Mouse (Mus musculus): Measurements from ENCODE around the gene Cfap97d1. TPM values are rescaled to one million over a fixed set of nuclear protein-coding genes. Genes with fewer than 3 reads are reported as not detected.

The Cfap97d1 gene
- polyA plus RNA-seq, 1 experiment from 2014 or later, result not detected

- no peak for DNase-seq (ENCODE audit: low spot score)
Observed at GRCm38 (mm10) chr11:102008954-102009637, 25.0 kb downstream of the Cfap97d1 start.

GRCm38 (mm10) chr11:102010140-102010539 is 26.1 kb downstream of the Cfap97d1 start:
- no peak for DNase-seq (ENCODE audit: low spot score)

- DNase-seq (ENCODE audit: low spot score), result no peak
Observed at GRCm38 (mm10) chr11:102011510-102011909, 27.4 kb downstream of the Cfap97d1 start.

DNA sequence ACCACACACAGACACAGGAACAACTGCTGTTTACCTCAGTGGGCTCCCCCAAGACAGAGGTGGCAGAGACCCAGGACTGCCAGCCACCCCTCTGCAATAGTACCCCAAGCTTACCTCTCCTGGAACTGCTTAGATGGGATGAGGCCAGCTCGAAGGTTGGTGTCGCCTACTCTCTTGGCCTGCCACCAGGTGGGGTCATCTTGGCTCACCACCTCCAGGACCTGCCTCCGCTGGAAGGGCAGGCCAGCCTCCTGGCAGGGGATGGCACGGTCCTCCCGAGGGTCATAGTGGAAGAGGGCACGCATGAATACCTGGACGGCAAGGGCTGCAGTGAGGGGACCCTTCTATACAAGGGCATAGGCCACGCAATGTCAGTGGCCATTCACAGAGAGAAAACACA is 29.1 kb downstream of the Cfap97d1 start:
- no peak for DNase-seq (ENCODE audit: low spot score)

DNA sequence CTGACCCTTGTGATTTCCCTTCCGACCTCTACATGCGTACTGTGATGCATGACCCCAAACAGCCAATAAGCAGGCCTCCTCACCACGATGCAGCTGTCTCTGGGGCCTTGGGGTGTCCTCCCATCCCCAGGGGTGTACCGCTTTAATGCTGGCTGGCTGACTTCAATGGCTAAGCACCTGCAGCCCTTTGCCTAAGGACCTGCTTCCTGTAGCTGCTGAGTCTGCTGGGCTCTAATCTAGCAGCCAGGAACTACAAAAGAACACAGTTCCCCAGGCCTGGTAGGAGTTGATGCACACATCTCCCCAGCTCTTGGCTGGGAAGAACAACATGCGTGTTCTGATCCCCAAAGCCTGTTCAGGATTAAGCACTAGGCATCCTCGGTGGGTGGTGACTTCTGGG is 31.4 kb downstream of the Cfap97d1 start:
- peak; percentile 26 for DNase-seq (ENCODE audit: low spot score)

GRCm38 (mm10) chr11:102016136-102016535 is 32.1 kb downstream of the Cfap97d1 start:
- DNase-seq (ENCODE audit: low spot score), result no peak

GRCm38 (mm10) chr11:102019736-102020135 is 35.7 kb downstream of the Cfap97d1 start:
- no peak for DNase-seq (ENCODE audit: low spot score)

DNA sequence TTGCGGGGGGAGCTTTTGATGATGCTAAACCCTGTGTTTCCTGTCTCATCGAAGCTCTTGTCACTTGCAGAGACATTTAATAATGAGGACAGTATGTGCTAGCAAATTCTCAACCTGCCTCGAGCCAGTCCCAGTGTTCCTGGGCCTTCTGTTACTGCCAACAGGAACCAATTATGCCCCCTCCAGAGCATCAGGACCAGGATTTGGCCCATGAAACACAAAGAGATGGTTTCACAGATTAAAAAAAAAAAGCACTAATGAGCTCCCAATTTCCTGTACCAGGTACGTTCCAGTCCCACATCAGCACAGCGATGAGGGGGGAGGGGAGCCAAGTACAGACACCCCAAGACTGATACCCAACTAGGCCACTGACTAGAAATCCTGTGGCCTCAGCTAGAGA is 37.1 kb downstream of the Cfap97d1 start:
- DNase-seq (ENCODE audit: low spot score), result no peak

DNA sequence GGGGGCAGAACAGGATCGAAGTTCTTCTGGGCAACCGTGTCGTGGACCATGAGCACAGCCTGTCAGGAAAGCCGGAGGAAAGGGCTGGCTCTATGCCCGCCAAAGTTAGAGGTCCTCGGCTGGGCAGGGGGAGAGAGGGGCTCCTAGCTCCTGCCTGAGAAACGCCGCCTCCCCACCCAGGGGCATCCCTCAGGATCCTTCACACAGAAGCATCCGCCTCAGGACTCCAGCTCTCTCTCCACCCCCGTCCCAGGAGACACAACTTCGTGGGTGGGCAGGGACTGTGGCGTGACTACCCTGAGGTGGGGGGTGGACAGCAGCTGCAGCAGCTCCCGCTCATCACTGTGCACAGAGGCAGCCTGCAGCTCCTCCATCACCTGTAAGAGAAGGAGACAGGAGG is 39.3 kb downstream of the Cfap97d1 start:
- no peak for DNase-seq (ENCODE audit: low spot score)

DNA sequence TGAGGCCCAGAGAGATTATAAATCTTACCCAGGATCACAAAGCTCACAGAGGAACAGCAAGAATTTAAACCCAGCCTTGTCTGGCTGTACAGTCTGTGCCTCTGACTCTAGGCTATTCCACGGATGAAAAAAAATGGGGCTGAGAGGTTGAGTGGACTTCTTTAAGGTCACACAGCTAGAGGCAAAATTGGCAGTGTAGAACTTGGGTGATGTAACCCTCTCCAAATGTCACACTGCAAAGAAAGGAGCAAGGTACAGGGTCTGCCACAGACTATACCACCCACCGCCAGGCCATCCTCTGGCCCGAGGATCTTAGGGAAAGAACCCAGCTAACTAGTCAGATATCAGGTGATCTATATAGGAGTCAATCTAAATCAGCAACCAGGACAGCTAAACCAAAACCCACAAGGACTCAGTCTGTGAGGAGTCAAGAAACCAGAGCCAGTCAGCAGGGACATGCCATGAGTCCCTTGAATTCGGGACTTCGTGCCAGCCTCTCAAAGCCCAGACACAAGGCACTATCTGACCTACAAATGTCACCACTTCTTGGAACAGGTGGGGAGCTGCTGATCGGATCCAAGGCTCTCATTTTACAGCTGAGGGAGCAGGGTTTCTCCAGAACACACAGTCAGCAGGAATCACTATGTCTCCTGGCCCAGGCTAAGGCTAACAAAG is 40.1 kb downstream of the Cfap97d1 start:
- no peak for DNase-seq (ENCODE audit: low spot score)

- no peak for DNase-seq (ENCODE audit: low spot score)
Observed at GRCm38 (mm10) chr11:102024875-102025274, 40.8 kb downstream of the Cfap97d1 start.

- DNase-seq (ENCODE audit: low spot score), result no peak
Observed at GRCm38 (mm10) chr11:102025354-102025753, 41.3 kb downstream of the Cfap97d1 start.

DNA sequence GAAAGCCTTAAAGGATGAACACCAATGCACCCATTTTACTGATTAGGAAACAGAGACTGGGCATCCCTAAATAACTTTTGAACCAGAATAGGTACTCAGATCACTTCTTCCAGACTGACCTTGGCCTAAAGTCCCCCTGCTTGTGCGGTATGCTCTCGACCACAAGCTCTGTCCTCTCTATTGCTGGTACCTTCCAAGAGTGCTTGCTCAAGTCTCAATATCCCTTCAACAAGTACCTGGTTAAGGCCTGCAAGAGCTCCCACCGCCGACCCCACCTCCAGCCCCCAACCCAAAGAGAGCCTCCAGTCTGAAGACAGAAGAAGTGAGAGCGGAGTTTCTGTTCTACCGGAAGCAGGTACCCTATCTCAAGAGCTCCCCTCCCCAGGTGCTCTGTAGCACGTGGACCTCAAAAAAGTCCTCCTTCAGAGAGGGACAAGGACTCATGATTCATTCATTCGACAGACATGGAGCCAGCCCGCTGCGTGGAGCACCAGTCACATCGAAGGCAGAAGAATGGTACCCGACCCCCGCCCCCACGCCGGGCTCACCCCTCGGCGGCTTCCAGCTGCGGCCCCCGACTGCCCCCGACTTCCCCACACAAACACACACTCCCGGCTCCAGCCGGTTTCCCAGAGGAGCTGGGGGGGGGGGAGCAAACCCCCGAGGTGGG is 42.0 kb downstream of the Cfap97d1 start:
- no peak for DNase-seq (ENCODE audit: low spot score)

DNA sequence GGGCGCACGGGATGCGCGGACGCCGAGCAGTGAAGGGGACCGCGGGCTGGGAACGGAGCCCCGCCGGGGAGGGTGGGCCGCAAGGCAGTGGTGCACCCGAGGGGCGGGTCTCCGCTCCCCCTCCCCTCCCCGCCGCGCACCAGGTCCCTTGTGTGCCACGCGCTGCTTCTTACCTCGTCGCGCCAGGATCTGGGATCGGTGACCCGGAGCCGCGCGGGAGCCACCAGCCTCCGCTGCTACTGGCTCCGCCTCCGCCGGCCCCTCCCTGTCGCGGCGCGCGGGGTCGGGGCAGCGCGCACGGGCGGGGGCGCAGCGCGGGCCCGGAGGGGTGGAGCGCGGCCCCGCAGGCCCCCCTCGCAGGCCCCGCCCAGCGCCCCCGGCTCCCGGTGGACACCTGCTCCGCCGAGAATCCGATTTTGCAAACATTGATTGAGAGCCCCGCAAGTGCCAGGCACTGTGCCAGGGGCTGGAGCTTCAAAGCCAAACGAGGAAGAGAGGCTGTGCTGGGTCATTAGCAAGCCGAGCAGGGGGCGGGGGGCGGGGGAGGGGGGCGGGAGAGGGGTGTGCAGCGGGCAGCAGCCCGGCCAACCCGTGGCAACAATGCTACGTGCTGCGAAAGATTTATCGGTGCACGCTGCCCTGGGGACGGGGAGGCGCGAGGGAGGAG is 42.7 kb downstream of the Cfap97d1 start:
- DNase-seq (ENCODE audit: low spot score), result peak; percentile 16

GRCm38 (mm10) chr11:102027361-102028017 is 43.4 kb downstream of the Cfap97d1 start:
- DNase-seq (ENCODE audit: low spot score), result no peak

DNA sequence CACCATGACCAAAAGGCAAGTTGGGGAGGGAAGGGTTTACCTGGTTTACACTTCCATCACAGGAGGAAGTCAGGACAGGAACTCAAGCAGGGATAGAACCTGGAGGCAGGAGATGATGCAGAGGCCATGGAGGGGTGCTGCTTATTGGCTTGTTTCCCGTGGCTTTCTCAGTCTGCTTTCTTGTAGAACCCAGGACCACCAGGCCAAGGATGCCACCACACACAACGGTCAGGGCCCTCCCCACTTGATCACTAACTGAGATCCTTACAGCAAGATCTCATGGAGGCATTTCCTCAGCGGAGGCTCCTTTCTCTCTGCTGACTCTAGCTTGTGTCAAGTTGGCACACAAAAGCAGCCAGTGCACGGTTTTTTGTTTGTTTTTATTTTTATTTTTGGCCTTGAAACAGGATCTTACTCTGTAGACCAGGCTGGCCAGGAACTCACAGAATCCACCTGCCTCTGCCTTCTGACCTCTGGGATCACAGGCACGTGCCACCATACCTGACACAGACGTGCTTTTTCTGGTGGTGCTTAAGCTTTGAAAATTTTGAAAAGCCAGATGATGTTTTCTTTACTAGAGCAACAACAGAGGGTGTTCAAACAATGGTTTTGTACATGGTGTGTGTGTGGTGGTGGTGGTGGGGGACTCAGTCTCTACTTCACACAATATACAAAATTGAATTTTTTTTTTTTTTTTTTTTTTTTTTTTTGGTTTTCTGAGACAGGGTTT is 44.2 kb downstream of the Cfap97d1 start, which contains the start of gene Mpp3:
TSS of gene Mpp3 (minus strand) at position 375 of the 730 bp plus-strand sequence.
- DNase-seq (ENCODE audit: low spot score), result no peak

- no peak for DNase-seq (ENCODE audit: low spot score)
Observed at GRCm38 (mm10) chr11:102029304-102029703, 45.2 kb downstream of the Cfap97d1 start.

- no peak for DNase-seq (ENCODE audit: low spot score)
Observed at GRCm38 (mm10) chr11:102029966-102030365, 45.9 kb downstream of the Cfap97d1 start.

- DNase-seq (ENCODE audit: low spot score), result no peak
Observed at GRCm38 (mm10) chr11:102031149-102031548, 47.1 kb downstream of the Cfap97d1 start.

DNA sequence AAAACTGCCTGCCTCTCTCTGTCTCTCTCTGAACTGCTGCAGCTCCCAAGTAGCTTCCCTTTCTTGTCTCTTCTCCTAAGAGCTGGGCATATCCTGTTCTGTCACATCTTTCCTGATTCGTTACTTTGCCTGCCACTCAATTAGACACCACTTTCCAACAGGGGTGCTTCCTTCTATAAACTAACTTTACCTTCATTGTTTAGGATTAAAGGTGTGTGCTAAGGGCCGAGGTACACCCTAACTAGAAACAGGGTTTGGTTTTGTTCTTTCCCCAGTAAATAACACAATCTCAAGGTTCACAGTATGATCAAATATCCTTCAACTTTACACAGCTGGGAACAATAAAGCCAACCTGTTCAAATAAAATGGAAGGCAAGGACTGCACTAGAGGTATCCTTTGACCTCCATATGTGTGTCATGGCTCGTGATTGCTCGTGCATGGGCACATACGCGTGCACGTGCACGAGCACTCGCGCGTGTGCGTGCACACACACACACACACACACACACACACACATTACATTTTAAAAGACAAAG is 49.0 kb downstream of the Cfap97d1 start:
- DNase-seq (ENCODE audit: low spot score), result no peak

All from thymus, postnatal 0 days (tissue).